Mouse (Mus musculus): Measurements from ENCODE around the gene Relt. TPM values are rescaled to one million over a fixed set of nuclear protein-coding genes. Genes with fewer than 3 reads are reported as not detected.

The Relt gene
- polyA plus RNA-seq, 1 experiment = 17.9 TPM

- Histone ChIP-seq H3K4me1 (ENCODE audit: control insufficient read depth, insufficient read depth, low read length) (peaks cover 2% of the 10 kb centered on the region), H3K27ac (ENCODE audit: insufficient read depth, low read length) (no peak overlapping the region), H3K4me3 (ENCODE audit: insufficient read depth, low read length) (no peak overlapping the region)
- TF ChIP-seq CTCF (IDR thresholded peaks at IDR 0.05; ENCODE audit: extremely low read depth, insufficient read depth, low read length) = peak; percentile 64
- no peak for TF ChIP-seq POLR2A (IDR thresholded peaks at IDR 0.05; ENCODE audit: extremely low read depth, insufficient read depth, low read length)
Measured at GRCm38 (mm10) chr7:100866675-100867074, 3.4 kb upstream of the Relt start.

- H3K4me1 ChIP-seq (ENCODE audit: control insufficient read depth, insufficient read depth, low read length) = peaks cover 6% of the 10 kb centered on the region
- no peak overlapping the region for H3K27ac ChIP-seq (ENCODE audit: insufficient read depth, low read length)
- no peak for TF ChIP-seq POLR2A (IDR thresholded peaks at IDR 0.05; ENCODE audit: extremely low read depth, insufficient read depth, low read length)
- no peak for TF ChIP-seq CTCF (IDR thresholded peaks at IDR 0.05; ENCODE audit: extremely low read depth, insufficient read depth, low read length)
- peak overlapping the region; percentile 48 for H3K4me3 ChIP-seq (ENCODE audit: insufficient read depth, low read length)
Measured at GRCm38 (mm10) chr7:100862353-100862752, 893 bp downstream of the Relt start.

DNA sequence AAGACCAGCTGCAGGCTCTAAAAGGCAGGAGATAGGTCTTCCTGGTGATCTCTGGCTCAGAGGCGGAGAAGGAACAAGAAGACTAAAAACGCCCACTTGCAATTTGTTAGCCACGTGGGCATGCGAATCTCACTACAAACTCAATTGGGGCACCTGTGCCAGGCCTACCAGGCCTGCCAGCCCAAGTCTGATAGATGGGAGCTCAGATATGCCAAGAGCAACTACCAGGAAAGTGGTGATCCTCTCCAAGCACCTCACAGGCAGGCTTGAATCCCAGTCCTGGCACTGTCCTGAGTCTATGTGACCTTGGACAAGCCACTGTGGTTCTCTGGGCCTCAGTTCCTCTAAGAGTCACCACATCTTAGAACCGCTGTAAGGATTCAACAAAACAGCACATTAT, 2.0 kb downstream of the Relt start:
- Histone ChIP-seq H3K4me3 (ENCODE audit: insufficient read depth, low read length) (no peak overlapping the region), H3K4me1 (ENCODE audit: control insufficient read depth, insufficient read depth, low read length) (peaks cover 6% of the 10 kb centered on the region), H3K27ac (ENCODE audit: insufficient read depth, low read length) (no peak overlapping the region)
- no peak for TF ChIP-seq CTCF (IDR thresholded peaks at IDR 0.05; ENCODE audit: extremely low read depth, insufficient read depth, low read length)
- TF ChIP-seq POLR2A (IDR thresholded peaks at IDR 0.05; ENCODE audit: extremely low read depth, insufficient read depth, low read length) = no peak

GRCm38 (mm10) chr7:100860450-100860849, 2.8 kb downstream of the Relt start:
- peaks cover 6% of the 10 kb centered on the region for H3K4me1 ChIP-seq (ENCODE audit: control insufficient read depth, insufficient read depth, low read length)
- TF ChIP-seq CTCF (IDR thresholded peaks at IDR 0.05; ENCODE audit: extremely low read depth, insufficient read depth, low read length) (no peak), POLR2A (IDR thresholded peaks at IDR 0.05; ENCODE audit: extremely low read depth, insufficient read depth, low read length) (no peak)
- no peak overlapping the region for H3K27ac ChIP-seq (ENCODE audit: insufficient read depth, low read length)
- no peak overlapping the region for H3K4me3 ChIP-seq (ENCODE audit: insufficient read depth, low read length)

DNA sequence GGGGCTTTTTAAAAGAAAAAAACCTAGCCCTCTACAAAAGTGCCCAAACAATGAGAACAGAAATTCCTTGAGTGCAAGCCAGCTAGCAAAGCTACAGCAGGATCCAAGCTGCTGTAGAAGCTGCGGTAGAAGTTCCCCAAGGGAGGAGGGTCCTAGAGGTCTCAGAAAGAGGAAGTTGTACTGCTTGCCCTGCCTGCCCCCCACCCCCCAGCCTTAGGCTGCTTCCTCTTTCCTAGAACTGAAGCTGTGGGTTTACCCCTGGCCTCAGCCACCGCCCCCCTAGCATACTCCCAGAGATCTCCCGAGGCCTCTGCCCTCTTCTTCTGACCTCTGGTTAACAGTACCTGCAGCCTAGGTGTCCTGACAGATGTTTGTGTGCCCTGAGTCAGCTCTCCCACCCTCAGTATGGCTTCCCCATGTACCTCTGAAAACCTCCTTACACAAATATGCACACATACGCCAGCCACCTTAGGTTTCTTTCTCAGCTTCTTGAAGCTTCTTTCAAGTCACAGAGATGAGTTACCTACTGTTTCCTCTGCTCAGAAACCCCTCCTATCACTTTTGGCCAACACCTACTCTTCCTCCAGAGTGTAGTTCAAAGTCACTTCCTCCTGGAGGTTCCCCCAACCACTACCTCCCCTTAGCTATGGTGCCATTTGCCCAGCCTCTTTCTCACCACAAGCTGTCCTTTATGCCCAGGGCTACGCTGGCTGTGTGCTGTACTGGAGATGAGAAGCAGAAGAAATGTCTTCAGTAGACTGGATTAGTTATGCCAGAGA, 7.3 kb downstream of the Relt start:
- no peak overlapping the region for H3K27ac ChIP-seq (ENCODE audit: insufficient read depth, low read length)
- peaks cover 6% of the 10 kb centered on the region for H3K4me1 ChIP-seq (ENCODE audit: control insufficient read depth, insufficient read depth, low read length)
- no peak overlapping the region for H3K4me3 ChIP-seq (ENCODE audit: insufficient read depth, low read length)
- no peak for TF ChIP-seq CTCF (IDR thresholded peaks at IDR 0.05; ENCODE audit: extremely low read depth, insufficient read depth, low read length)

GRCm38 (mm10) chr7:100855300-100855699, 7.9 kb downstream of the Relt start:
- no peak for TF ChIP-seq POLR2A (IDR thresholded peaks at IDR 0.05; ENCODE audit: extremely low read depth, insufficient read depth, low read length)
- TF ChIP-seq CTCF (IDR thresholded peaks at IDR 0.05; ENCODE audit: extremely low read depth, insufficient read depth, low read length) = no peak
- Histone ChIP-seq H3K27ac (ENCODE audit: insufficient read depth, low read length) (no peak overlapping the region), H3K4me1 (ENCODE audit: control insufficient read depth, insufficient read depth, low read length) (peaks cover 6% of the 10 kb centered on the region), H3K4me3 (ENCODE audit: insufficient read depth, low read length) (no peak overlapping the region)

GRCm38 (mm10) chr7:100854861-100855260, 8.4 kb downstream of the Relt start:
- peaks cover 6% of the 10 kb centered on the region for H3K4me1 ChIP-seq (ENCODE audit: control insufficient read depth, insufficient read depth, low read length)
- H3K27ac ChIP-seq (ENCODE audit: insufficient read depth, low read length) = no peak overlapping the region
- TF ChIP-seq POLR2A (IDR thresholded peaks at IDR 0.05; ENCODE audit: extremely low read depth, insufficient read depth, low read length) (no peak), CTCF (IDR thresholded peaks at IDR 0.05; ENCODE audit: extremely low read depth, insufficient read depth, low read length) (no peak)
- H3K4me3 ChIP-seq (ENCODE audit: insufficient read depth, low read length) = no peak overlapping the region

DNA sequence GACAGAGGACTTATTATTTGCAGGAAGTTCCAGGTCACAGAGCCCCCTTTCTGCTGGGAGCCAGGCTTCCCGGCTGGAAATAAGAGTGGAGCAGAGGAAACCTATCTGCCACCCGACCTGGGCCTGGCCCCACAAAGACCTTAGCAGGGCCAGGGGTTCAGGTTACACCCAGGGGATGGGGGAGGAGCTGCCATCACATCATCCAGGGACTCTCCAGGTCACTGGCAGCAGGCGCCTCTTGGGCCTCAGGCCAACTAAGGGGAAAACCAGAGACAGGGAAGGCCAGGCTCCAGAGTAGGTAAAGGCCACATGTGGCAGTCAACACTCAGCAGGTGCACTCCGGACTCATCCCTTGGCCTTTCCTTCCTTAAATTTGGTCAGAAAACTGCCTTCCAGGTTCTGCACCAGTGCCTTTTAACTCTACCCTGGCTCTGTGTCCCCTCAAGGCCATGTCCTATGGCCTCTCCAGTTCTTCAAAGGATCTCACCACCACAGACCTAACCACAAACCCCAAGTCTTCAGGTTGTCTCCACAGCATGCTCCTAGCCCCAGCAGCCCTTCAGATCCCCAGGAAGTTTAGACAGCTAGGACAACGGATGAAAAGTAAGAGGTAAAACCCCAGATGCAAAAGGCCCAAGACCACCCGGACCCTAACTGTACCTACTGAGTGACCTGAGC, 9.0 kb downstream of the Relt start:
- TF ChIP-seq POLR2A (IDR thresholded peaks at IDR 0.05; ENCODE audit: extremely low read depth, insufficient read depth, low read length) = no peak
- TF ChIP-seq CTCF (IDR thresholded peaks at IDR 0.05; ENCODE audit: extremely low read depth, insufficient read depth, low read length) = no peak
- Histone ChIP-seq H3K4me3 (ENCODE audit: insufficient read depth, low read length) (no peak overlapping the region), H3K4me1 (ENCODE audit: control insufficient read depth, insufficient read depth, low read length) (peaks cover 6% of the 10 kb centered on the region), H3K27ac (ENCODE audit: insufficient read depth, low read length) (no peak overlapping the region)

DNA sequence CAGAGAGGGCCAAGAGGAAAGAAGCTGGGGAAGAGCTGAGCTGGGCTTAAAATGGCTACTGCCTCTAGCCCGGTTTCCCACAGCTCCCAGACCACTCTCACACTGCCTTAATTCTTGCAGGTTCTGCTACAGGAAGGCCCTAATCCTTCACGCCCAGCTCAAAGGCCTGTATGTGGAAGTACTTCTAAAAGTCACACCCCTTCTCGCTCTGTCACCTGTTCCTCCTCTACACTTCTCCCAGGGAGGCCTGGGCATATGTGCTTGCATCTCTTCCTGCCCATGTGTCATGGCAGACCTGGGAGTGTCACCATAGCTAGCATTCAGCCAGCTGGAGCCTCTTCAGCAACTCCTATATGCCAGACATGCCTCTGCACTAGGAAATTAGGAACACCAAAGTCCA, 9.8 kb downstream of the Relt start:
- peaks cover 6% of the 10 kb centered on the region for H3K4me1 ChIP-seq (ENCODE audit: control insufficient read depth, insufficient read depth, low read length)
- H3K4me3 ChIP-seq (ENCODE audit: insufficient read depth, low read length) = no peak overlapping the region
- TF ChIP-seq POLR2A (IDR thresholded peaks at IDR 0.05; ENCODE audit: extremely low read depth, insufficient read depth, low read length) (no peak), CTCF (IDR thresholded peaks at IDR 0.05; ENCODE audit: extremely low read depth, insufficient read depth, low read length) (no peak)
- H3K27ac ChIP-seq (ENCODE audit: insufficient read depth, low read length) = no peak overlapping the region

Measured in cortical plate, adult 2 months (tissue).